Mouse (Mus musculus): Measurements from ENCODE around the gene Thsd4. TPM values are rescaled to one million over a fixed set of nuclear protein-coding genes. Genes with fewer than 3 reads are reported as not detected.

The Thsd4 gene
- polyA plus RNA-seq, 1 experiment from 2014 or later, result 4.3 TPM

- Histone ChIP-seq H3K4me1 (ENCODE audit: control insufficient read depth, insufficient read depth, low read length) (no peaks in the 10 kb centered on the region), H3K4me3 (ENCODE audit: low read depth, low read length) (no peak overlapping the region), H3K27me3 (ENCODE audit: control insufficient read depth, insufficient read depth, low read depth, low read length) (no peaks in the 10 kb centered on the region), H3K9me3 (replicated peaks; ENCODE audit: control insufficient read depth, low read length, poor library complexity, severe bottlenecking) (no peaks in the 10 kb centered on the region), H3K9ac (ENCODE audit: low read depth, low read length) (no peak overlapping the region), H3K4me2 (ENCODE audit: low read length) (no peak overlapping the region), H3K36me3 (ENCODE audit: control insufficient read depth, insufficient read depth, low read length) (no peaks in the 10 kb centered on the region), H3K27ac (ENCODE audit: low read length) (no peak overlapping the region)
- 20% methylated on average over 4 of the region's 4 CpGs for WGBS
- ATAC-seq, result no peak
Measured at GRCm38 (mm10) chr9:60548182-60548581, 26.3 kb upstream of the Thsd4 start.

GRCm38 (mm10) chr9:60546169-60546568 is 24.3 kb upstream of the Thsd4 start:
- Histone ChIP-seq H3K4me2 (ENCODE audit: low read length) (no peak overlapping the region), H3K27ac (ENCODE audit: low read length) (no peak overlapping the region), H3K9ac (ENCODE audit: low read depth, low read length) (no peak overlapping the region), H3K27me3 (ENCODE audit: control insufficient read depth, insufficient read depth, low read depth, low read length) (no peaks in the 10 kb centered on the region), H3K9me3 (replicated peaks; ENCODE audit: control insufficient read depth, low read length, poor library complexity, severe bottlenecking) (no peaks in the 10 kb centered on the region), H3K36me3 (ENCODE audit: control insufficient read depth, insufficient read depth, low read length) (no peaks in the 10 kb centered on the region), H3K4me3 (ENCODE audit: low read depth, low read length) (no peak overlapping the region), H3K4me1 (ENCODE audit: control insufficient read depth, insufficient read depth, low read length) (no peaks in the 10 kb centered on the region)
- 80% methylated on average over 2 of the region's 2 CpGs for WGBS
- ATAC-seq, result no peak

GRCm38 (mm10) chr9:60545361-60546096 is 23.7 kb upstream of the Thsd4 start:
- Histone ChIP-seq H3K27ac (ENCODE audit: low read length) (no peak overlapping the region), H3K4me3 (ENCODE audit: low read depth, low read length) (no peak overlapping the region), H3K9ac (ENCODE audit: low read depth, low read length) (no peak overlapping the region), H3K9me3 (replicated peaks; ENCODE audit: control insufficient read depth, low read length, poor library complexity, severe bottlenecking) (no peaks in the 10 kb centered on the region), H3K36me3 (ENCODE audit: control insufficient read depth, insufficient read depth, low read length) (no peaks in the 10 kb centered on the region), H3K4me2 (ENCODE audit: low read length) (no peak overlapping the region), H3K27me3 (ENCODE audit: control insufficient read depth, insufficient read depth, low read depth, low read length) (no peaks in the 10 kb centered on the region), H3K4me1 (ENCODE audit: control insufficient read depth, insufficient read depth, low read length) (no peaks in the 10 kb centered on the region)
- 87% methylated on average over 13 of the region's 13 CpGs for WGBS
- no peak for ATAC-seq

- 80% methylated on average over 7 of the region's 7 CpGs for WGBS
- H3K27me3 ChIP-seq (ENCODE audit: control insufficient read depth, insufficient read depth, low read depth, low read length), result no peaks in the 10 kb centered on the region
- H3K36me3 ChIP-seq (ENCODE audit: control insufficient read depth, insufficient read depth, low read length), result no peaks in the 10 kb centered on the region
- no peak overlapping the region for H3K4me3 ChIP-seq (ENCODE audit: low read depth, low read length)
- H3K9me3 ChIP-seq (replicated peaks; ENCODE audit: control insufficient read depth, low read length, poor library complexity, severe bottlenecking), result no peaks in the 10 kb centered on the region
- no peaks in the 10 kb centered on the region for H3K4me1 ChIP-seq (ENCODE audit: control insufficient read depth, insufficient read depth, low read length)
- H3K27ac ChIP-seq (ENCODE audit: low read length), result no peak overlapping the region
- no peak overlapping the region for H3K4me2 ChIP-seq (ENCODE audit: low read length)
- H3K9ac ChIP-seq (ENCODE audit: low read depth, low read length), result no peak overlapping the region
- ATAC-seq, result no peak
Measured at GRCm38 (mm10) chr9:60543422-60544015, 21.7 kb upstream of the Thsd4 start.

GRCm38 (mm10) chr9:60530310-60530709 is 8.5 kb upstream of the Thsd4 start:
- H3K27me3 ChIP-seq (ENCODE audit: control insufficient read depth, insufficient read depth, low read depth, low read length), result no peaks in the 10 kb centered on the region
- no peak overlapping the region for H3K4me2 ChIP-seq (ENCODE audit: low read length)
- no peaks in the 10 kb centered on the region for H3K4me1 ChIP-seq (ENCODE audit: control insufficient read depth, insufficient read depth, low read length)
- no peaks in the 10 kb centered on the region for H3K9me3 ChIP-seq (replicated peaks; ENCODE audit: control insufficient read depth, low read length, poor library complexity, severe bottlenecking)
- H3K27ac ChIP-seq (ENCODE audit: low read length), result no peak overlapping the region
- H3K36me3 ChIP-seq (ENCODE audit: control insufficient read depth, insufficient read depth, low read length), result no peaks in the 10 kb centered on the region
- no peak overlapping the region for H3K4me3 ChIP-seq (ENCODE audit: low read depth, low read length)
- no peak for ATAC-seq
- 90% methylated on average over 12 of the region's 12 CpGs for WGBS
- H3K9ac ChIP-seq (ENCODE audit: low read depth, low read length), result no peak overlapping the region

GRCm38 (mm10) chr9:60529348-60530243 is 7.8 kb upstream of the Thsd4 start:
- H3K9me3 ChIP-seq (replicated peaks; ENCODE audit: control insufficient read depth, low read length, poor library complexity, severe bottlenecking), result no peaks in the 10 kb centered on the region
- no peak overlapping the region for H3K27ac ChIP-seq (ENCODE audit: low read length)
- no peaks in the 10 kb centered on the region for H3K36me3 ChIP-seq (ENCODE audit: control insufficient read depth, insufficient read depth, low read length)
- 87% methylated on average over 10 of the region's 10 CpGs for WGBS
- no peak overlapping the region for H3K4me3 ChIP-seq (ENCODE audit: low read depth, low read length)
- H3K4me1 ChIP-seq (ENCODE audit: control insufficient read depth, insufficient read depth, low read length), result no peaks in the 10 kb centered on the region
- H3K9ac ChIP-seq (ENCODE audit: low read depth, low read length), result no peak overlapping the region
- H3K4me2 ChIP-seq (ENCODE audit: low read length), result no peak overlapping the region
- H3K27me3 ChIP-seq (ENCODE audit: control insufficient read depth, insufficient read depth, low read depth, low read length), result no peaks in the 10 kb centered on the region
- no peak for ATAC-seq

GRCm38 (mm10) chr9:60528269-60528668 is 6.4 kb upstream of the Thsd4 start:
- H3K27ac ChIP-seq (ENCODE audit: low read length), result no peak overlapping the region
- H3K9me3 ChIP-seq (replicated peaks; ENCODE audit: control insufficient read depth, low read length, poor library complexity, severe bottlenecking), result no peaks in the 10 kb centered on the region
- no peak for ATAC-seq
- H3K4me2 ChIP-seq (ENCODE audit: low read length), result no peak overlapping the region
- H3K27me3 ChIP-seq (ENCODE audit: control insufficient read depth, insufficient read depth, low read depth, low read length), result no peaks in the 10 kb centered on the region
- WGBS, result 66% methylated on average over 3 of the region's 3 CpGs
- no peaks in the 10 kb centered on the region for H3K36me3 ChIP-seq (ENCODE audit: control insufficient read depth, insufficient read depth, low read length)
- no peaks in the 10 kb centered on the region for H3K4me1 ChIP-seq (ENCODE audit: control insufficient read depth, insufficient read depth, low read length)
- no peak overlapping the region for H3K4me3 ChIP-seq (ENCODE audit: low read depth, low read length)
- no peak overlapping the region for H3K9ac ChIP-seq (ENCODE audit: low read depth, low read length)

GRCm38 (mm10) chr9:60527836-60528235 is 6.0 kb upstream of the Thsd4 start:
- 83% methylated on average over 2 of the region's 2 CpGs for WGBS

GRCm38 (mm10) chr9:60527051-60527450 is 5.2 kb upstream of the Thsd4 start:
- Histone ChIP-seq H3K27me3 (ENCODE audit: control insufficient read depth, insufficient read depth, low read depth, low read length) (peaks cover 3% of the 10 kb centered on the region), H3K4me1 (ENCODE audit: control insufficient read depth, insufficient read depth, low read length) (peaks cover under 1% of the 10 kb centered on the region; the same call in 1 of the 2 replicates), H3K27ac (ENCODE audit: low read length) (no peak overlapping the region), H3K9me3 (replicated peaks; ENCODE audit: control insufficient read depth, low read length, poor library complexity, severe bottlenecking) (no peaks in the 10 kb centered on the region), H3K9ac (ENCODE audit: low read depth, low read length) (no peak overlapping the region), H3K4me3 (ENCODE audit: low read depth, low read length) (no peak overlapping the region), H3K4me2 (ENCODE audit: low read length) (no peak overlapping the region), H3K36me3 (ENCODE audit: control insufficient read depth, insufficient read depth, low read length) (no peaks in the 10 kb centered on the region)
- ATAC-seq, result no peak
- WGBS, result 76% methylated on average over 5 of the region's 5 CpGs

More at GRCm38 (mm10) chr9:60527836-60528235, 6.0 kb upstream of the Thsd4 start:
- H3K27ac ChIP-seq (ENCODE audit: low read length), result no peak overlapping the region
- ATAC-seq, result no peak
- no peak overlapping the region for H3K9ac ChIP-seq (ENCODE audit: low read depth, low read length)
- H3K27me3 ChIP-seq (ENCODE audit: control insufficient read depth, insufficient read depth, low read depth, low read length), result no peaks in the 10 kb centered on the region
- no peaks in the 10 kb centered on the region for H3K4me1 ChIP-seq (ENCODE audit: control insufficient read depth, insufficient read depth, low read length)
- no peaks in the 10 kb centered on the region for H3K9me3 ChIP-seq (replicated peaks; ENCODE audit: control insufficient read depth, low read length, poor library complexity, severe bottlenecking)
- H3K4me3 ChIP-seq (ENCODE audit: low read depth, low read length), result no peak overlapping the region
- no peaks in the 10 kb centered on the region for H3K36me3 ChIP-seq (ENCODE audit: control insufficient read depth, insufficient read depth, low read length)
- no peak overlapping the region for H3K4me2 ChIP-seq (ENCODE audit: low read length)
